Mouse (Mus musculus) heart, embryonic 14.5 days (tissue): ENCODE measurements around the gene Pou2f1. TPM values are rescaled to one million over a fixed set of nuclear protein-coding genes. Genes with fewer than 3 reads are reported as not detected.

Experiments used
- ATAC-seq: fragments of 200-750 bp; cut with Nextera tagmentation; 2 replicates; pipeline ENCODE4 v1.8.0; 2017; ENCODE audit warnings: low read depth, moderate TSS enrichment; ENCODE audit not compliant: insufficient number of reproducible peaks, insufficient read depth, low FRiP score
- H3K27ac ChIP-seq, 2 experiments: fragments of 200-500 bp in 1 of 2; fragments of 300-500 bp in 1 of 2; sonication (generic) in 1 of 2; replicated peaks in 1 of 2; 2 replicates each; pipeline ENCODE4 v1.5.1; 2012 to 2014; ENCODE audit warnings: low read depth in 2 of 2, low read length in 2 of 2, control low read depth in 1 of 2, mild to moderate bottlenecking in 1 of 2, mixed read lengths in 1 of 2; ENCODE audit not compliant: control insufficient read depth in 1 of 2, insufficient read depth in 1 of 2
- H3K27me3 ChIP-seq: fragments of 300-500 bp; sonication (generic); 2 replicates; pipeline ENCODE4 v1.6.1; 2014; ENCODE audit warnings: mild to moderate bottlenecking, low read length, control low read depth; ENCODE audit not compliant: control insufficient read depth, insufficient read depth
- H3K36me3 ChIP-seq: fragments of 300-500 bp; sonication (generic); 2 replicates; pipeline ENCODE4 v1.6.1; 2014; ENCODE audit warnings: mild to moderate bottlenecking, control low read depth, low read length, mixed read lengths; ENCODE audit not compliant: control insufficient read depth, insufficient read depth
- H3K4me1 ChIP-seq, 2 experiments: fragments of 200-500 bp in 1 of 2; fragments of 300-500 bp in 1 of 2; sonication (generic) in 1 of 2; 2 replicates each; pipeline ENCODE4 v1.6.1; 2012 to 2014; ENCODE audit warnings: low read length in 2 of 2, control low read depth in 1 of 2, mixed read lengths in 1 of 2; ENCODE audit not compliant: control insufficient read depth in 2 of 2, insufficient read depth in 2 of 2
- H3K4me2 ChIP-seq: fragments of 300-500 bp; sonication (generic); 2 replicates; pipeline ENCODE4 v1.6.1; 2014; ENCODE audit warnings: mild to moderate bottlenecking, low read length
- H3K4me3 ChIP-seq, 2 experiments: fragments of 200-500 bp in 1 of 2; fragments of 300-500 bp in 1 of 2; sonication (generic) in 1 of 2; 2 replicates each; pipeline ENCODE4 v1.5.1; 2012 to 2014; ENCODE audit warnings: low read length in 2 of 2, mild to moderate bottlenecking in 2 of 2, control low read depth in 1 of 2, low read depth in 1 of 2, moderate library complexity in 1 of 2; ENCODE audit not compliant: control insufficient read depth in 1 of 2, insufficient read depth in 1 of 2
- H3K9ac ChIP-seq: fragments of 300-500 bp; sonication (generic); 2 replicates; pipeline ENCODE4 v1.6.1; 2014; ENCODE audit warnings: mild to moderate bottlenecking, low read length
- H3K9me3 ChIP-seq: fragments of 300-500 bp; sonication (generic); 2 replicates; pipeline ENCODE4 v1.6.1; 2016; ENCODE audit warnings: low read length, control low read depth; ENCODE audit not compliant: control insufficient read depth
- WGBS: fragments of 180-500 bp; shearing (Covaris S2); extraction: QIAGEN DNeasy Blood & Tissue Kit; methylation state at CpG from one replicate; pipeline ENCODE4 v1.1.7; 2014; 5-methylcytosine and 5-hydroxymethylcytosine counted together
- polyA plus RNA-seq: library from polyadenylated mRNA; unstranded; fragments of >200 nt; fragmentation: Nextera tagmentation; extraction: Ambion mirVana; gene quantifications from 2 replicates; pipeline ENCODE4 v1.2.1, GENCODE M21; 2014

Pou2f1 gene
- polyA plus RNA-seq, 1 experiment from 2014 or later, result 12.1 TPM

DNA sequence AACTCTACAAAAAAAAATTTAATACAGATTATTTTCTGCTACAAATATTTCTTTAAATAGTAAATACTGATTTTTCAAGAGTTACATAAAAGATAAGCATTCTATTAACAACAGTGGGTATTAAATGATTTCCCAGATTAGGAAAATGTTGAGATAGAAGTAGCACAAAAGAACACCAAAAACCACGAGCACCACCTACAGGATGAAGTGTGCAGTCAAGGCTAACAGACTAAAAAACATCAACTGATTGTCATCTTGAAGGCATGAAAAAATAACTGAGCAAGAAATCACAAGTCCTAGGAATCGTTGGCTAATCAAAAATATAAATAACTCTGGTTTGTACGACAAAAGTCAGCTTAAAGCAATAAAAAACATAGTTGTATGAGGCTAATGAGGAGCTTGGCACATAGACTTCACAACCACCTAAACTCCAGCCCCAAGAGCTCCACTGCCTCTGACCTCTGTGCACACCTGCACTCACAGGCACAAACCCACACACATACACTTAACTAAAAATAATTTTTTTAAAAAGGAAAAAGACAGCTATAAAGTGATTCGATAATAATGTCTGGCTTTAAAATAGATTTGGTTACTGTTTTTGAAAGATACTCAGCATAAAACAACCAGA lies 35.3 kb downstream of the Pou2f1 start:
- H3K4me2 ChIP-seq, result no peak overlapping the region
- H3K9ac ChIP-seq, result no peak overlapping the region
- no peak overlapping the region for H3K4me3 ChIP-seq
- H3K27ac ChIP-seq, result no peak overlapping the region
- 40% methylated on average over 4 of the region's 4 CpGs for WGBS
- H3K36me3 ChIP-seq, result no peaks in the 10 kb centered on the region
- no peak for ATAC-seq
- H3K9me3 ChIP-seq, result no peaks in the 10 kb centered on the region
- peaks cover 0 to 9% of the 10 kb centered on the region in 2 experiments; a peak in 2 of 4 replicates for H3K4me1 ChIP-seq
- H3K27me3 ChIP-seq, result no peaks in the 10 kb centered on the region

DNA sequence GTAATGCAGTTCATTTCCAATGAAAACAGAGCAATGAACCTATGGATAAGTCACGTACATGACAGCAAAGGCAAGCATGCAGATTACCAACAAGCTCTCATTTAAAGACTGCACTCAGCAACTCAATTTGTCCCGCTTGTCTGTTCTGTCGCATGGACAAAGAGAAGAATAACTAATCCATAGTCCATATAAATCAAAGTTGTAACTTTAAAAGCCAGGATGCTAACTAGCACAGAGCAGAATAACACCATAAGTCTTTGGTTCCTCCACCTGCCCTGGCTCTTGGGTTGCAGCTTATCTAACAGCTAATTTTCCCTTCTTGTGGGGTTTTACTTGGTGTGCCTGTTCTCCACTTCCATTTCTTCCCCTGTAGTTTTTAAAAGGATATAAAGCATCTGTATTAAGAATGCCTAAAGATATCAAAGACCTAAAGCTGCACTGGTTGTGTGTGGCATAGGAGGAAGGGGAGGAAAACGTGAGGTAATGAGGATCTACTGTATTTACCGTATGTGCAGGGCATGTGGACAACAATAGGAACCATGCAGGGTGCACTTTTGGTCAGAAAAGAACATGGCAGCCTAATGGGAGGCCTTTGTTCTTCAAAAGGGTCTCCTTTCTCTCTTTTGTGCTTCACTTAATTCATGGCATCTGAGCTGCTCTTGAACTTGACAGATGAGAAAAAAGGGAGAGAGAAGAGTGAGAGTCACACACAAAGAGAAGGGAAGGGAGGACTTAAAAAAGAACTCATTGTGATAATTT lies 36.1 kb downstream of the Pou2f1 start:
- Histone ChIP-seq H3K9me3 (no peaks in the 10 kb centered on the region), H3K27ac (no peak overlapping the region), H3K4me2 (no peak overlapping the region), H3K4me1 (peaks cover 0 to 13% of the 10 kb centered on the region in 2 experiments; a peak in 3 of 4 replicates), H3K9ac (no peak overlapping the region), H3K4me3 (no peak overlapping the region), H3K36me3 (no peaks in the 10 kb centered on the region), H3K27me3 (no peaks in the 10 kb centered on the region)
- ATAC-seq, result no peak
- WGBS, result 84% methylated on average over 5 of the region's 5 CpGs

DNA sequence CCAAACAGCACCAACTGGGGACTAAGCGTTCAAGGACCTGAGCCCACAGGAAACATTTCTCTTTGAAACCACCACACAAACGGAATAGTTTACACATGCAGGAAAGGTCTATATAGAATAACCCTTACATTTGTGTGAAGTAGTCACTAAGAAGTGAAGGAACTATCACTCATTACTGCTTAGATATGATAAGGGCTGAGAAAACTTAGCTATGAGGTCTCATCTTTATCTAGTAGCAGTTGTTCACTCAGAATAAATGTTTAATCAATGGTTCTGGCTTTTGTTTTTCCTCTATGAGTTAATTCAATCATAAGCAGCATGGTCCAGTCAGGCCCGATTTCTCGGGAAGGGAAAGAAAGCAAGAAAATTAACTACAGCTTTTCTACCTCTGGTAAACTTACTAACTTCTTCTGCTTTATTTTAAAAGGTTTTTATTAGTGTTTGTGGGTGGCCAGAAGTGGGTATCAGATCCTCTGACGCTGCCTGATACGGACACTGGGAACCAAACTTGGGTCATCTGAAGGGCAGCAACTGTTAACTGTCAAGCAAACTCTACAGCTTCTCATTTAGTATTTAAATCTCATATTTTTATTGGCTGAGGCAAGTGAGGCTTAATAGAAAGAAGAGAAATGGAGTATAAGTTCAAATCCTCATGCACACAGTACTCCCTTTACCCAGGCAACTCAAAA lies 40.7 kb downstream of the Pou2f1 start:
- Histone ChIP-seq H3K27me3 (no peaks in the 10 kb centered on the region), H3K36me3 (no peaks in the 10 kb centered on the region), H3K9ac (no peak overlapping the region; the same call in 1 of the 2 replicates), H3K27ac (no peak overlapping the region), H3K4me3 (no peak overlapping the region), H3K4me1 (peaks cover 0 to 20% of the 10 kb centered on the region in 2 experiments), H3K9me3 (no peaks in the 10 kb centered on the region), H3K4me2 (no peak overlapping the region)
- WGBS, result 57% methylated on average over 6 of the region's 6 CpGs
- ATAC-seq, result no peak

DNA sequence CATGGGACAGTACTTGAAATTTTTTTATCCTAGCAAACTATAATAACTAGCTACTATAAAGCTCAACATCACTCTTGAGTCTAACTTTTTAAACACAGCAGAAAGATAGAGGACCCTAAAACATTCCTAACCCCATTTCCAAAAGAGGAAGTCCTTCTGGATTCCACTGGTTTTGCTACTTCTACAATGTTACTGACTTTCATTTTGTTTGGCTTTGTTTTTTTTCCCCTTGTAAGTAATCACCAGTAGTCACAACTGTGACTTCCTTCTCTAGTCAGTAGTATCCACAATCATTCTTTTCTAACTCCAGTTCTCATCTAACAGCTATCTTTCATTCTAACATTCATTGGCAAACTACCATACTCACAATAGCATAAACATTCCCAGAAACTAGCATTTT lies 44.3 kb downstream of the Pou2f1 start:
- Histone ChIP-seq H3K36me3 (no peaks in the 10 kb centered on the region), H3K4me2 (no peak overlapping the region), H3K4me3 (no peak overlapping the region), H3K27ac (no peak overlapping the region), H3K9me3 (no peaks in the 10 kb centered on the region), H3K4me1 (peaks cover 0 to 15% of the 10 kb centered on the region in 2 experiments), H3K27me3 (no peaks in the 10 kb centered on the region), H3K9ac (no peak overlapping the region)
- no peak for ATAC-seq

DNA sequence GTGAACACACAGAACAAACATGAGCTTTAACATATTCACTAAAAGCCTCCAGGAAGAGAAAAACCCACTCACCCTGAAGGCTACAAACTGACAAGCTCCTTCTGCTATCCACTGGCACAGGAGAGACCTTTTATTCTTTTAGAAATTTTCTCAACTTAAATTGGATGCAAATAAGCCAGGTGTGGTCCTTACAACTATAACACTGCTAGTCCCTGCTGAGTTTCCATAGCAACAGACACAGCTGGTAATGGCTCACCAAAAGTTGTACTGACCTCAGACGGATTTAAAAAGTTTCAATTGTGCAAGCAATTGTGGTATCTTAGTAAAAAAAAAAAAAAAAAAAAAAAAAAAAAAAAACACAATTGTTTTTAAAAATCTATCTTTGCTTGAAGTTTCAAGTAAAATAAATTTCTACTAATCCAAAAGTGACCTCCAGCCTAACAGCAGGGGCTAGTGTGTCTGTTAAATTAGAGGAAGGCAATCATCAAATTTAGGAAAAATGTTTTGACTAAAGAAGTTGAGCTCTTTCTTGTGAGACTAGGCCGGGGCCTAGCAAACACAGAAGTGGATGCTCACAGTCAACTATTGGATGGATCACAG lies 54.2 kb downstream of the Pou2f1 start:
- WGBS, result 85% methylated on average over 2 of the region's 2 CpGs
- Histone ChIP-seq H3K4me3 (no peak overlapping the region), H3K9me3 (no peaks in the 10 kb centered on the region), H3K36me3 (no peaks in the 10 kb centered on the region), H3K4me2 (no peak overlapping the region), H3K27me3 (no peaks in the 10 kb centered on the region), H3K27ac (no peak overlapping the region), H3K4me1 (peaks cover under 1 to 9% of the 10 kb centered on the region in 2 experiments), H3K9ac (no peak overlapping the region)
- no peak for ATAC-seq

DNA sequence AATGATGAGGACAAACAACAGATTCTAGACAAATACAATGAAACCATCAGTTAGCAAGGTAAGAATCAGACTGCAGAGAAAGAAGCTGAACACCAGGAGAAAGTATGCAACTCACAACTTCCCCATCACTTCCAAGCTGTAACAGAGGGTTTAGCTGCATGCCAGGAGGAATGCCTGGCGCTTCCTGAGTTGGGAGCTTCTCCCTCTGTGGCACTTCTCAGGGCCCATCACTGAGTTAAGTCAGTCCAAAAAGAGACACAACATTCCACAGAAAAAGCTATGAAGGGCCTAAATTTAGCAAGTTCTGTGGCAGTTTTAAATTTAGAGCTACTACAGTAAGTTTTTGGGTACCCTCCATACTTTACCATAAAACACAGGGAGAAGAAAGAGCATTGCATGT lies 59.2 kb downstream of the Pou2f1 start:
- no peak overlapping the region for H3K27ac ChIP-seq
- H3K4me2 ChIP-seq, result peak overlapping the region; percentile 31; the same call in 1 of the 2 replicates
- H3K4me3 ChIP-seq, result no peak overlapping the region
- WGBS, result 84% methylated on average over 1 of the region's 1 CpGs
- no peak for ATAC-seq
- H3K4me1 ChIP-seq, result peaks cover 3 to 16% of the 10 kb centered on the region in 2 experiments
- no peak overlapping the region for H3K9ac ChIP-seq
- no peaks in the 10 kb centered on the region for H3K36me3 ChIP-seq
- no peaks in the 10 kb centered on the region for H3K27me3 ChIP-seq
- no peaks in the 10 kb centered on the region for H3K9me3 ChIP-seq

DNA sequence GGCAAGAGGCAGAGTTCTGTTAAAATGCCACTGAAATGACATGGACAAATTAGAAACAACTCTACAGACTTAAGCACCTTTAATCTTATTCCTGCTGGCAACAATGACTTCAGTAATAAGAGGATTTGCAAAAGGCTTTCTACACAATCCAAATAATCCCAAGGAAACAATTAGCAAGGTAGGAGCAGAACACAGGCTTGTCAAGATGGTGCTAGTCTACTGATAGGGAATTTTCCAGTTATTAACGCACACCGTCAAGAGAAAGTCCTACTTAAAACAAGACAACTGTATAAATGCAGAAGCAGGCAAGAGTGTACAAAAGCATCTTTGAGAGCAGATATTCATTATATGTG lies 67.0 kb downstream of the Pou2f1 start:
- WGBS, result 76% methylated on average over 2 of the region's 2 CpGs
- no peak for ATAC-seq
- Histone ChIP-seq H3K9ac (no peak overlapping the region), H3K4me3 (no peak overlapping the region), H3K9me3 (no peaks in the 10 kb centered on the region), H3K36me3 (no peaks in the 10 kb centered on the region), H3K27me3 (no peaks in the 10 kb centered on the region), H3K4me2 (no peak overlapping the region), H3K4me1 (peaks cover 0 to 2% of the 10 kb centered on the region in 2 experiments; a peak in 3 of 4 replicates), H3K27ac (no peak overlapping the region)
